Mouse (Mus musculus) forebrain, embryonic 14.5 days (tissue): ENCODE data around the gene Gmppa. TPM values are rescaled to one million over a fixed set of nuclear protein-coding genes. Genes with fewer than 3 reads are reported as not detected.

Experiments
- ATAC-seq: fragments of 200-750 bp; cut with Nextera tagmentation; 2 replicates; pipeline ENCODE4 v1.8.0; 2017; ENCODE audit warnings: mild to moderate bottlenecking, moderate library complexity
- DNase-seq: peaks from one replicate; pipeline ENCODE4 v3.0.0-alpha.2; 2015; ENCODE audit warnings: low spot score
- H3K27ac ChIP-seq: fragments of 300-500 bp; sonication (generic); 2 replicates; pipeline ENCODE4 v1.5.1; 2014; ENCODE audit warnings: low read depth, mild to moderate bottlenecking, control low read depth, low read length, moderate library complexity
- H3K27me3 ChIP-seq: fragments of 300-500 bp; sonication (generic); replicated peaks from 2 replicates; pipeline ENCODE4 v1.6.1; 2014; ENCODE audit warnings: low read length, control low read depth, mixed read lengths; ENCODE audit not compliant: control insufficient read depth, insufficient read depth
- H3K36me3 ChIP-seq: fragments of 300-500 bp; sonication (generic); 2 replicates; pipeline ENCODE4 v1.6.1; 2014; ENCODE audit warnings: low read length, control low read depth; ENCODE audit not compliant: control insufficient read depth, insufficient read depth
- H3K4me1 ChIP-seq: fragments of 300-500 bp; sonication (generic); 2 replicates; pipeline ENCODE4 v1.6.1; 2014; ENCODE audit warnings: antibody characterized with exemption, low read length, control low read depth; ENCODE audit not compliant: control insufficient read depth, insufficient read depth
- H3K4me2 ChIP-seq: fragments of 300-500 bp; sonication (generic); 2 replicates; pipeline ENCODE4 v1.6.1; 2014; ENCODE audit warnings: mild to moderate bottlenecking, control low read depth, low read length
- H3K4me3 ChIP-seq: fragments of 300-500 bp; sonication (generic); 2 replicates; pipeline ENCODE4 v1.5.1; 2014; ENCODE audit warnings: low read depth, low read length, control low read depth
- H3K9ac ChIP-seq: fragments of 300-500 bp; sonication (generic); 2 replicates; pipeline ENCODE4 v1.6.1; 2014; ENCODE audit warnings: mild to moderate bottlenecking, low read length, control low read depth, moderate library complexity
- H3K9me3 ChIP-seq: fragments of 300-500 bp; sonication (generic); replicated peaks from 2 replicates; pipeline ENCODE4 v1.6.1; 2016; ENCODE audit warnings: low read length, control low read depth, mixed read lengths; ENCODE audit not compliant: control insufficient read depth
- WGBS: fragments of 180-500 bp; shearing (Covaris S2); extraction: QIAGEN DNeasy Blood & Tissue Kit; methylation state at CpG from one replicate; pipeline ENCODE4 v1.1.7; 2014; 5-methylcytosine and 5-hydroxymethylcytosine counted together
- polyA plus RNA-seq: library from polyadenylated mRNA; unstranded; fragments of >200 nt; fragmentation: Nextera tagmentation; extraction: Ambion mirVana; gene quantifications from 2 replicates; pipeline ENCODE4 v1.2.1, GENCODE M21; 2014

Gmppa gene
- polyA plus RNA-seq, 1 experiment from 2014 or later: 72.4 TPM

DNA sequence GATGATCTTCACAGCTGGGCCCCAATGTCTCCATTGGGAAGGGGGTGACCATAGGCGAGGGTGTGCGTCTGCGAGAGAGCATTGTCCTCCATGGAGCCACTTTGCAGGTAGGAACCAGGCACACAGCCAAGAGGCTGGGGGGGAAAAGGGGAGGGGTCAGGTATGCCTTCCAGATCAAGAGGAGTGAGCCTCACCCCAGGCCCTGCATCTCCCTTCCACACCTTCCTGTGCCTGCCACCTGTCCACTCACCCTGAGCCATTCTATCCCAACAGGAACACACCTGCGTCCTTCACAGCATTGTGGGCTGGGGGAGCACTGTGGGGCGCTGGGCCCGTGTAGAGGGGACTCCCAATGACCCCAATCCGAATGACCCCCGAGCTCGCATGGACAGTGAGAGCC is 6.4 kb downstream of the Gmppa start:
- peaks cover 46% of the 10 kb centered on the region for H3K4me1 ChIP-seq
- no peaks in the 10 kb centered on the region for H3K9me3 ChIP-seq
- no peak overlapping the region for H3K4me2 ChIP-seq
- H3K27me3 ChIP-seq: peaks cover 4% of the 10 kb centered on the region; the same call in 1 of the 2 replicates
- DNase-seq: no peak
- H3K9ac ChIP-seq: no peak overlapping the region
- H3K27ac ChIP-seq: no peak overlapping the region
- H3K4me3 ChIP-seq: no peak overlapping the region
- ATAC-seq: no peak
- no peaks in the 10 kb centered on the region for H3K36me3 ChIP-seq
- 84% methylated on average over 9 of the region's 9 CpGs for WGBS

DNA sequence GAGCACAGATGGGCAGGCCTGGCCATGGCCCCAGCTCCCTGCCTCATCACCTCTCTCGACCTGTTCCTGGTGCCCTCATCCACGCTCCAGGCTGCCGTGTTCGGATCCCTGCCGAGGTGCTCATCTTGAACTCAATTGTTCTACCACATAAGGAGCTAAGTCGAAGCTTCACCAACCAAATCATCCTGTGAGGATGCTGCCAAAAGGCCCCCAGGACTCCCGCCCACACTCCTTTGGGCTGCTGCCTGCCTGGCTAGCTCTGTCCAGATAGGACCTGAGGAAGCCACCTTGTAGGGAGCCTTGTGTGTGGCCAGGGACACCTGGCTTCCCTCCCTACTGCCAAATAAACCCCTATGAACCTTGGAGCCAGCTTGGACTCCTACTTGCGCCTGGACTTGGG is 7.1 kb downstream of the Gmppa start:
- WGBS: 33% methylated on average over 8 of the region's 8 CpGs
- Histone ChIP-seq H3K27me3 (peaks cover 6% of the 10 kb centered on the region; the same call in 1 of the 2 replicates), H3K4me3 (no peak overlapping the region), H3K4me2 (0 out of 2 replicates have a peak overlapping the region, but pooled peaks have one; percentile 12), H3K9me3 (no peaks in the 10 kb centered on the region), H3K4me1 (peaks cover 52% of the 10 kb centered on the region), H3K9ac (no peak overlapping the region), H3K27ac (peak overlapping the region; percentile 76), H3K36me3 (no peaks in the 10 kb centered on the region)
- DNase-seq (no peak), ATAC-seq (no peak)

DNA sequence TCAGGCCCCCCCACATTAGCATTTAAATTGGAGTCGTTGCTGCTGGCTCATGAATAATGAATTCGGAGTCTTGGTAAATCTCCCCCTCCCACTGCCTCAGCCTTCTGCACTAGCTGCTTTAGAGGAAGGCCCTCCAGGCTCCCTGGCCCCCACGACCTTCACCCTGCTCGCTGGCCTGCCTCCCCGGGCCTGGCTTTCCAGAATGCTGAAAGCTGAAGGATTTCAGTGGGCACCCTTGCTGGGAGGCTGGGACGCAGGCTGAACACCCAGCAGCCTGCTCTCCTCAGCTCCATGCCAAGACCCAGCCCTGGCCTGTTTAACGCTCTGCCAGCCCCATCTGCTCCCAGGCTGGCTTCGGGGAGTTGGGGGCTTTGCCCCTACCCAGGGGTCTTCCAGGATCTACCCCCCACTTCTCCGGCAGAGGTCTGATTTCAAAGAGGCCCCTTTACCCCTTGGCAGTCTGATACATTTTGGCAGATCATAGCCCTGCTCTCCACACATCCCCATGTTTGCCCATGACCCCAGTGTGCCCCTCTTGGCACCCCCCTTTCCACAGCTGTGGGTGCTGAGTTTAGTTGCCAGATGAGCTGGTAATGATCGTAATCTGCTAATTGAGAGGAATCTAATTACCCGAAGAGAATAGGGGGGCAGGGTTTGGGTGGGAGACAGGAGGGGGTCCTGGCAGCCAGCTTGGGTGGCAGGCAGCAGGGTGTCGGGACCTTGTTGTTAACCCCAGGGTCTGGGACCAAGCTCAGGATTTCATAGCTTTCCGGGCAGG is 7.7 kb downstream of the Gmppa start:
- Histone ChIP-seq H3K36me3 (no peaks in the 10 kb centered on the region), H3K27ac (peak overlapping the region; percentile 76), H3K9ac (peak overlapping the region; percentile 7; the same call in 1 of the 2 replicates), H3K27me3 (peaks cover 6% of the 10 kb centered on the region; the same call in 1 of the 2 replicates), H3K4me2 (0 out of 2 replicates have a peak overlapping the region, but pooled peaks have one; percentile 12), H3K4me1 (peaks cover 58% of the 10 kb centered on the region), H3K9me3 (no peaks in the 10 kb centered on the region), H3K4me3 (no peak overlapping the region)
- peak; percentile 64 for DNase-seq
- ATAC-seq: peak; percentile 40; the same call in 1 of the 2 replicates
- WGBS: 9% methylated on average over 13 of the region's 13 CpGs

DNA sequence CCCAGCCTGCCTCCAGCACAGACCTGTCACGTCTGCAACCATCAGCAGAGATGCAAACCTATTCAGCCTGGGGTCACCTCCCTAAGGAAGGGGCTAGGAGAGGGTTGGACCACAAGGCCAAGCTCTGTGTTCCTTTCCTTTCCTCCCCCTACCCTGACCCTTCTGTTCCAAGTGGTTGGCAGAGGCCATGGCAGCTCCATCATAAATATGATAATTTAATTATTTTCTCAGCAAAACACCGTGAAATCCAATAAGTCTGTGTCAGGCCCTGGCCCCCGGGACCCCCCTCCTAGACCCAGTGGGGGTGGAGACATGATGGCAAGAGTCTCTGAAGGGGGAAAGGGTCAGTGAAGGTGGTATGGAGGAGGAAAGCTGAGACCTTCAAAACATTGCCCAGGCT is 8.5 kb downstream of the Gmppa start:
- ATAC-seq: no peak
- no peak overlapping the region for H3K4me2 ChIP-seq
- DNase-seq: no peak

DNA sequence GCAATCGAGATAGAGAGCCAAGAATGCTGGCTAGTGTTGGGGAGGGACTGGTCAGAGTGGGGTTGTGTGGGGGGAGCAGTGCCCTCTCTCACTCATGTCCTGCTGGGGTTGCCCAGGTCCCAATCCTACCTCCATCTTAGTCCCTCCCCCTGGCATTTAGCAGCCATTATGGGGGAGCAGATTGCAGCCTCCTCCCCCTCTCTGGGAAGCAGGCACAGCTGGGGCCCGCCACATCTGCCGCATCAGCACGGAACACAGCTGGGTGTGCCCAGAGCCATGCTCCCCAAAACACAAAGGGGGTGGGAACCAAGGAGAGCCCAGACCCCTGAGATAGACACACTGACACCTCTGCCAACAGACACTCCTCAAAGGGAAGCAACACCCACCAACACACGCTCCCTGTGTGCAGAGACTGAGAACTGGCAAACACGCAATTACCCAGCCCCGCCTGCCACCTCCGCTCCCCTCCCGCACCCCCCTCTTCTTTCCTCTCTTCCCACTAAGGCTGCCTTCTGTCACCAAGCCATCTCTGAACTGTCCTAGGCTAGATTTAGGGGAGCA is 9.5 kb downstream of the Gmppa start:
- no peak overlapping the region for H3K9ac ChIP-seq
- H3K4me1 ChIP-seq: peaks cover 65% of the 10 kb centered on the region
- ATAC-seq: peak; percentile 9; the same call in 1 of the 2 replicates
- peak overlapping the region; percentile 49; the same call in 1 of the 2 replicates for H3K27ac ChIP-seq
- H3K4me3 ChIP-seq: no peak overlapping the region
- H3K9me3 ChIP-seq: no peaks in the 10 kb centered on the region
- peak; percentile 62 for DNase-seq
- peak overlapping the region; percentile 28; the same call in 1 of the 2 replicates for H3K4me2 ChIP-seq
- H3K36me3 ChIP-seq: no peaks in the 10 kb centered on the region
- peaks cover 23% of the 10 kb centered on the region for H3K27me3 ChIP-seq
- 14% methylated on average over 9 of the region's 9 CpGs for WGBS

More for the DNA sequence above, 8.5 kb downstream of the Gmppa start:
- Histone ChIP-seq H3K4me3 (no peak overlapping the region), H3K27ac (no peak overlapping the region), H3K36me3 (no peaks in the 10 kb centered on the region), H3K9me3 (no peaks in the 10 kb centered on the region), H3K9ac (no peak overlapping the region), H3K4me1 (peaks cover 62% of the 10 kb centered on the region), H3K27me3 (peaks cover 13% of the 10 kb centered on the region)
- WGBS: 48% methylated on average over 3 of the region's 3 CpGs

DNA sequence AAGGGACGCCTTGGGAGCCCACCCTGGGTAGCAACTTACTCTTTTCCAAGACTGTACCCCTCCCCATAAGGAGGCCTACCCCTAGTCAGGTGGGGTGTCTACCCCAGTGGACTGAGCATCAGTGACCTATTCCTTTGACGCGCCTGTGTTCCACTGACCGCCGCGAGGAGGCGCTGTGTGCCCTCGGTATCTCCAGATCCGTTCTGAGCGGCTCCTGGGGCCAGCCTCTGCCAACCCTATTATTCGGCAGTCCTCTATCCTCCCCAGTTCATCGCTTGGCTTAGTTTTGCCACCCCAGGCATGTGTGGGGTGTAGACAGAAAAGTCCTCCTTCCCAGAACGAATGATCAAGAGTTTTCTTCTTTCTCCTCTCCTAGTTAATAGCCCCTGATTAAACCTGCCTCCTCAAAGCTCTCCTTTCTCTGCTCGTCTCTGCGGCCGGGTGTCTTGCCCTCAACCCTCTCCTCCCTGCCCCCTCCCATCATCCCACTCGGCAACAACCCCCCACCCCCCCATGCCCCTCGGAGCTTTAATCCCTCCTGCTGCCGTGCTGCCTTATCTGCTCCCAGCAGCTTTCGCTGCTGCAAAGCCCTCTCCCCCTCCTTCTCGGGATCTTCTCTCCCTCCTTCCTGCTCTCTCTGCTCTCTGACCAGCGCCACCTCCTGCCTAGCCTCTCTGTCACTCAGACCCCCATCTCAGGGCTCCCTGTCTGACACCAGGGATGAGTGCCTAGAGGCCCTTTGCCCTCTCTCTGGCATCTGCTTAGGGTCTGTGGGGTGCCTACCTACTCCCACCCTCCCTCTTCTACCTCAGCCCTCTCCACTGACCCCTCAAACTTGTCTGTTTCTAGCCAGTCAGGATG is 10.3 kb downstream of the Gmppa start:
- H3K9me3 ChIP-seq: no peaks in the 10 kb centered on the region
- no peaks in the 10 kb centered on the region for H3K36me3 ChIP-seq
- H3K9ac ChIP-seq: peak overlapping the region; percentile 17; the same call in 1 of the 2 replicates
- no peak overlapping the region for H3K4me3 ChIP-seq
- ATAC-seq (peak; percentile 11; the same call in 1 of the 2 replicates), DNase-seq (peak; percentile 76)
- H3K4me1 ChIP-seq: peaks cover 70% of the 10 kb centered on the region
- under 1% methylated on average over 22 of the region's 22 CpGs for whole genome bisulfite sequencing
- H3K27me3 ChIP-seq: peaks cover 31% of the 10 kb centered on the region
- H3K4me2 ChIP-seq: peak overlapping the region; percentile 28
- H3K27ac ChIP-seq: peak overlapping the region; percentile 49; the same call in 1 of the 2 replicates

DNA sequence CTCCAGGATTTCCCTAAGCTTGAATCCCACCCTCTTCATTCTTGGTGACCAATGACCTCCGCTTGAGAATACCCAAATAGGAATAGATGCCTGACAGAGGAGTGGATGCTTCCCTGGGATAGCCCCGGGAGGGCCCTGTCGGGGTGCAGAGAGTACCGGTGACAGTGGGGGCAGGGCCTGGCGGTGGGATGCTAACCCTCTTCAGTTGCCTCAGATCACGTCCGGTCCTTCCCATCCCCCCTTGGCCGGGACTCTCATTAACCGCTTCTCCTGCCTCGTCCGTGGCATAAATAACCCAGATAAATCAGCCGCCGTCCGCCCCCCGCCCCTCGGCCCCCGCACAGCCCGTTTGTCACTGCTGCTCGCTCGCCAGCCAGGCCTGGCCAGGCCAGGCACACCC is 10.9 kb downstream of the Gmppa start:
- H3K27ac ChIP-seq: 0 out of 2 replicates have a peak overlapping the region, but pooled peaks have one; percentile 11
- H3K4me2 ChIP-seq: 0 out of 2 replicates have a peak overlapping the region, but pooled peaks have one; percentile 12

DNA sequence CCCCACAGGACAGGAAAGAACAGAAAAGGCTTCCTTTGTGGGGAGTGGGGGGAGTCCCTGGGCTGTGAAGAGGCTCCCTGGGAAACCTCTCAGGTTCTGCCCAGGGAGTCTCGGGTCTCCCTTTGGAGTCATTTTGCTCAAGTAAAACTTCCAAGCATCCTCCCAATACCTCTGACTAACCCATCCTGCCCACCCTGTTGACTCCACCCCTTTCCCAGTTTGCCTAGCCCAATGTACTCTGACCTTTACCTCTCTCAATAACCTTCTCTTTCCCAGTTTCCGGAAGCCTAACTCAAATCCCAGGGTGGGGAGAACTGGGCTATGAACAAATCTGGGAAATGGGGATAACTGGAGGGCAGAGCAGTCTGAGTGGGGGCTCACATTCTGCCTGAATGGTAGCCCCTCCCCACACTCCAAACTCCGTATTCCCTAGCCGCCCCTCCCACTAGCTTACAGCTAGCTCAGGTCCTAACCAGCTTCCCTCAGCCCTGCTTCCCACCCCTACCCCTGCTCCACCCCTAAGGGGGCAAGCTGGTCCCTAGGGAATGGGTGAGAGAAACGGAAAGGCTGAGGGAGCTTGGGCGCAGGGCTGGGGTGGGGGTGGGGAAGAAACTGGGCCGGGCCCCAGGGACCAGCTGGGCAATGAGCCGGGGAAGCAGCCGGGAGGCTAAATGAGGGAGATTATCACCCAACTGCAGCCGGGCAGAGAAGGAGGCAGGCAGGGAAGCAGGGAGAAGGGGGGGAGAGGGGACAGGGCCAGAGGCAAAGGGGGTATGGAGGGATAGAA is 11.7 kb downstream of the Gmppa start:
- peaks cover 46% of the 10 kb centered on the region for H3K27me3 ChIP-seq
- H3K36me3 ChIP-seq: no peaks in the 10 kb centered on the region
- ATAC-seq (peak; percentile 27), DNase-seq (peak; percentile 69)
- WGBS: 5% methylated on average over 10 of the region's 10 CpGs
- H3K4me3 ChIP-seq: no peak overlapping the region
- no peaks in the 10 kb centered on the region for H3K9me3 ChIP-seq
- peak overlapping the region; percentile 22 for H3K4me2 ChIP-seq
- peaks cover 69% of the 10 kb centered on the region for H3K4me1 ChIP-seq
- no peak overlapping the region for H3K9ac ChIP-seq
- peak overlapping the region; percentile 23; the same call in 1 of the 2 replicates for H3K27ac ChIP-seq

More for the DNA sequence above, 10.9 kb downstream of the Gmppa start:
- WGBS: 5% methylated on average over 19 of the region's 20 CpGs
- peaks cover 38% of the 10 kb centered on the region for H3K27me3 ChIP-seq
- DNase-seq (no peak), ATAC-seq (no peak)
- 0 out of 2 replicates have a peak overlapping the region, but pooled peaks have one; percentile 9 for H3K9ac ChIP-seq
- H3K4me1 ChIP-seq: peaks cover 70% of the 10 kb centered on the region
- H3K9me3 ChIP-seq: no peaks in the 10 kb centered on the region
- H3K4me3 ChIP-seq: no peak overlapping the region
- no peaks in the 10 kb centered on the region for H3K36me3 ChIP-seq
